Mouse (Mus musculus) lung, embryonic 15.5 days (tissue): ENCODE data around the gene Mfsd6. TPM values are rescaled to one million over a fixed set of nuclear protein-coding genes. Genes with fewer than 3 reads are reported as not detected.

Source experiments
- ATAC-seq: fragments of 200-750 bp; cut with Nextera tagmentation; 2 replicates; pipeline ENCODE4 v1.8.0; 2017; ENCODE audit warnings: moderate number of reproducible peaks, borderline replicate concordance; ENCODE audit not compliant: low FRiP score, low TSS enrichment; ENCODE audit errors: extremely low read depth
- H3K27ac ChIP-seq: fragments of 300-500 bp; sonication (generic); 2 replicates; pipeline ENCODE4 v1.5.1; 2015; ENCODE audit warnings: moderate library complexity, mild to moderate bottlenecking, inconsistent platforms
- H3K27me3 ChIP-seq: fragments of 300-500 bp; sonication (generic); 2 replicates; pipeline ENCODE4 v1.6.1; 2015; ENCODE audit warnings: inconsistent platforms
- H3K36me3 ChIP-seq: fragments of 300-500 bp; sonication (generic); 2 replicates; pipeline ENCODE4 v1.6.1; 2015; ENCODE audit warnings: inconsistent platforms
- H3K4me1 ChIP-seq: fragments of 300-500 bp; sonication (generic); 2 replicates; pipeline ENCODE4 v1.6.1; 2015; ENCODE audit warnings: inconsistent platforms
- H3K4me2 ChIP-seq: fragments of 300-500 bp; sonication (generic); 2 replicates; pipeline ENCODE4 v1.6.1; 2015; ENCODE audit warnings: inconsistent platforms, mild to moderate bottlenecking, moderate library complexity
- H3K4me3 ChIP-seq: fragments of 300-500 bp; sonication (generic); 2 replicates; pipeline ENCODE4 v1.5.1; 2015; ENCODE audit warnings: mild to moderate bottlenecking, inconsistent platforms
- H3K9ac ChIP-seq: fragments of 300-500 bp; sonication (generic); 2 replicates; pipeline ENCODE4 v1.6.1; 2015; ENCODE audit warnings: inconsistent platforms
- H3K9me3 ChIP-seq: fragments of 300-500 bp; sonication (generic); 2 replicates; pipeline ENCODE4 v1.6.1; 2016; ENCODE audit warnings: inconsistent platforms
- WGBS: fragments of 180-500 bp; shearing (Covaris S2); methylation state at CpG from one replicate; pipeline ENCODE4 v1.1.7; 2015; 5-methylcytosine and 5-hydroxymethylcytosine counted together
- polyA plus RNA-seq: library from polyadenylated mRNA; unstranded; fragments of >200 nt; fragmentation: Nextera tagmentation; extraction: Ambion mirVana; gene quantifications from 2 replicates; pipeline ENCODE4 v1.2.1, GENCODE M21; 2015

Gene Mfsd6
- polyA plus RNA-seq, 1 experiment from 2014 or later, result 2.8 TPM

- Histone ChIP-seq H3K9me3 (no peaks in the 10 kb centered on the region), H3K27ac (no peak overlapping the region), H3K36me3 (no peaks in the 10 kb centered on the region), H3K4me3 (no peak overlapping the region), H3K4me1 (no peaks in the 10 kb centered on the region), H3K27me3 (no peaks in the 10 kb centered on the region), H3K4me2 (no peak overlapping the region), H3K9ac (no peak overlapping the region)
- 74% methylated on average over 4 of the region's 4 CpGs for WGBS
- no peak for ATAC-seq
These were observed 6.9 kb upstream of the Mfsd6 start for GRCm38 (mm10) chr1:52734208-52734607.

GRCm38 (mm10) chr1:52730258-52730657 lies 3.0 kb upstream of the Mfsd6 start:
- H3K27ac ChIP-seq, result no peak overlapping the region
- H3K27me3 ChIP-seq, result peaks cover 11% of the 10 kb centered on the region
- no peak overlapping the region for H3K9ac ChIP-seq
- H3K4me3 ChIP-seq, result no peak overlapping the region
- no peaks in the 10 kb centered on the region for H3K9me3 ChIP-seq
- no peak overlapping the region for H3K4me2 ChIP-seq
- no peak for ATAC-seq
- H3K4me1 ChIP-seq, result peaks cover 10% of the 10 kb centered on the region
- 76% methylated on average over 1 of the region's 1 CpGs for WGBS
- H3K36me3 ChIP-seq, result no peaks in the 10 kb centered on the region

- Histone ChIP-seq H3K4me1 (peaks cover 10% of the 10 kb centered on the region), H3K27ac (no peak overlapping the region), H3K36me3 (no peaks in the 10 kb centered on the region), H3K9me3 (no peaks in the 10 kb centered on the region), H3K4me2 (no peak overlapping the region), H3K27me3 (peaks cover 11% of the 10 kb centered on the region), H3K4me3 (no peak overlapping the region), H3K9ac (no peak overlapping the region)
- WGBS, result 69% methylated on average over 5 of the region's 5 CpGs
- no peak for ATAC-seq
These were observed 1.7 kb upstream of the Mfsd6 start for GRCm38 (mm10) chr1:52728857-52729489.

- ATAC-seq, result peak; percentile 72
- Histone ChIP-seq H3K4me3 (peak overlapping the region; percentile 81), H3K9me3 (no peaks in the 10 kb centered on the region), H3K36me3 (no peaks in the 10 kb centered on the region), H3K9ac (peak overlapping the region; percentile 73), H3K4me2 (peak overlapping the region; percentile 97), H3K27me3 (peaks cover 11% of the 10 kb centered on the region), H3K4me1 (peaks cover 10% of the 10 kb centered on the region), H3K27ac (0 out of 2 replicates have a peak overlapping the region, but pooled peaks have one; percentile 50)
- WGBS, result under 1% methylated on average over 52 of the region's 56 CpGs
These were observed 749 bp downstream of the Mfsd6 start for GRCm38 (mm10) chr1:52726371-52727055.

- Histone ChIP-seq H3K4me1 (peaks cover 9% of the 10 kb centered on the region), H3K36me3 (no peaks in the 10 kb centered on the region), H3K9ac (no peak overlapping the region), H3K4me3 (no peak overlapping the region), H3K27me3 (peaks cover 8% of the 10 kb centered on the region), H3K9me3 (no peaks in the 10 kb centered on the region), H3K4me2 (no peak overlapping the region), H3K27ac (no peak overlapping the region)
- 37% methylated on average over 4 of the region's 4 CpGs for WGBS
- ATAC-seq, result no peak
These were observed 4.7 kb downstream of the Mfsd6 start for GRCm38 (mm10) chr1:52722586-52722985.

GRCm38 (mm10) chr1:52719096-52719495 lies 8.2 kb downstream of the Mfsd6 start:
- 59% methylated on average over 5 of the region's 5 CpGs for WGBS
- no peak for ATAC-seq
- H3K9ac ChIP-seq, result no peak overlapping the region
- H3K9me3 ChIP-seq, result no peaks in the 10 kb centered on the region
- no peak overlapping the region for H3K4me2 ChIP-seq
- H3K27ac ChIP-seq, result no peak overlapping the region
- no peaks in the 10 kb centered on the region for H3K4me1 ChIP-seq
- no peak overlapping the region for H3K4me3 ChIP-seq
- H3K36me3 ChIP-seq, result no peaks in the 10 kb centered on the region
- H3K27me3 ChIP-seq, result no peaks in the 10 kb centered on the region

- H3K4me1 ChIP-seq, result no peaks in the 10 kb centered on the region
- H3K27ac ChIP-seq, result no peak overlapping the region
- no peaks in the 10 kb centered on the region for H3K36me3 ChIP-seq
- H3K9ac ChIP-seq, result no peak overlapping the region
- ATAC-seq, result no peak
- no peak overlapping the region for H3K4me3 ChIP-seq
- WGBS, result 39% methylated on average over 3 of the region's 3 CpGs
- H3K4me2 ChIP-seq, result no peak overlapping the region
- no peaks in the 10 kb centered on the region for H3K27me3 ChIP-seq
- no peaks in the 10 kb centered on the region for H3K9me3 ChIP-seq
These were observed 9.1 kb downstream of the Mfsd6 start for GRCm38 (mm10) chr1:52718068-52718748.

- no peaks in the 10 kb centered on the region for H3K27me3 ChIP-seq
- H3K9me3 ChIP-seq, result no peaks in the 10 kb centered on the region
- H3K4me1 ChIP-seq, result no peaks in the 10 kb centered on the region
- ATAC-seq, result no peak
- no peak overlapping the region for H3K27ac ChIP-seq
- H3K9ac ChIP-seq, result no peak overlapping the region
- no peak overlapping the region for H3K4me3 ChIP-seq
- H3K4me2 ChIP-seq, result no peak overlapping the region
- 71% methylated on average over 1 of the region's 1 CpGs for WGBS
- no peaks in the 10 kb centered on the region for H3K36me3 ChIP-seq
These were observed 12.8 kb downstream of the Mfsd6 start for GRCm38 (mm10) chr1:52714451-52714850.

- H3K9me3 ChIP-seq, result no peaks in the 10 kb centered on the region
- H3K9ac ChIP-seq, result no peak overlapping the region
- 40% methylated on average over 3 of the region's 3 CpGs for WGBS
- no peak overlapping the region for H3K4me2 ChIP-seq
- no peaks in the 10 kb centered on the region for H3K27me3 ChIP-seq
- no peaks in the 10 kb centered on the region for H3K36me3 ChIP-seq
- H3K27ac ChIP-seq, result no peak overlapping the region
- no peak for ATAC-seq
- H3K4me3 ChIP-seq, result no peak overlapping the region
- H3K4me1 ChIP-seq, result no peaks in the 10 kb centered on the region
These were observed 13.2 kb downstream of the Mfsd6 start for GRCm38 (mm10) chr1:52714021-52714420.

- no peak overlapping the region for H3K4me3 ChIP-seq
- H3K27me3 ChIP-seq, result no peaks in the 10 kb centered on the region
- no peaks in the 10 kb centered on the region for H3K9me3 ChIP-seq
- ATAC-seq, result no peak
- H3K4me2 ChIP-seq, result no peak overlapping the region
- no peaks in the 10 kb centered on the region for H3K36me3 ChIP-seq
- H3K27ac ChIP-seq, result no peak overlapping the region
- whole genome bisulfite sequencing, result 72% methylated on average over 6 of the region's 6 CpGs
- no peak overlapping the region for H3K9ac ChIP-seq
- H3K4me1 ChIP-seq, result no peaks in the 10 kb centered on the region
These were observed 18.5 kb downstream of the Mfsd6 start for GRCm38 (mm10) chr1:52708745-52709144.

GRCm38 (mm10) chr1:52707030-52707429 lies 20.2 kb downstream of the Mfsd6 start:
- 75% methylated on average over 3 of the region's 3 CpGs for WGBS
- ATAC-seq, result no peak
- no peak overlapping the region for H3K4me2 ChIP-seq

More at GRCm38 (mm10) chr1:52707030-52707429, 20.2 kb downstream of the Mfsd6 start:
- H3K9ac ChIP-seq, result no peak overlapping the region
- H3K9me3 ChIP-seq, result no peaks in the 10 kb centered on the region
- H3K27me3 ChIP-seq, result no peaks in the 10 kb centered on the region
- no peaks in the 10 kb centered on the region for H3K36me3 ChIP-seq
- H3K27ac ChIP-seq, result no peak overlapping the region
- no peaks in the 10 kb centered on the region for H3K4me1 ChIP-seq
- H3K4me3 ChIP-seq, result no peak overlapping the region
